Mouse (Mus musculus): ENCODE results near the gene Pskh1. TPM values are rescaled to one million over a fixed set of nuclear protein-coding genes. Genes with fewer than 3 reads are reported as not detected.

The Pskh1 gene
- 5.4 and 8.6 TPM in 2 replicates for total RNA-seq (2015; ENCODE audit: low replicate concordance)
- total RNA-seq (2017; ENCODE audit: low replicate concordance) = 7.1 and 11.7 TPM in 2 replicates

DNA sequence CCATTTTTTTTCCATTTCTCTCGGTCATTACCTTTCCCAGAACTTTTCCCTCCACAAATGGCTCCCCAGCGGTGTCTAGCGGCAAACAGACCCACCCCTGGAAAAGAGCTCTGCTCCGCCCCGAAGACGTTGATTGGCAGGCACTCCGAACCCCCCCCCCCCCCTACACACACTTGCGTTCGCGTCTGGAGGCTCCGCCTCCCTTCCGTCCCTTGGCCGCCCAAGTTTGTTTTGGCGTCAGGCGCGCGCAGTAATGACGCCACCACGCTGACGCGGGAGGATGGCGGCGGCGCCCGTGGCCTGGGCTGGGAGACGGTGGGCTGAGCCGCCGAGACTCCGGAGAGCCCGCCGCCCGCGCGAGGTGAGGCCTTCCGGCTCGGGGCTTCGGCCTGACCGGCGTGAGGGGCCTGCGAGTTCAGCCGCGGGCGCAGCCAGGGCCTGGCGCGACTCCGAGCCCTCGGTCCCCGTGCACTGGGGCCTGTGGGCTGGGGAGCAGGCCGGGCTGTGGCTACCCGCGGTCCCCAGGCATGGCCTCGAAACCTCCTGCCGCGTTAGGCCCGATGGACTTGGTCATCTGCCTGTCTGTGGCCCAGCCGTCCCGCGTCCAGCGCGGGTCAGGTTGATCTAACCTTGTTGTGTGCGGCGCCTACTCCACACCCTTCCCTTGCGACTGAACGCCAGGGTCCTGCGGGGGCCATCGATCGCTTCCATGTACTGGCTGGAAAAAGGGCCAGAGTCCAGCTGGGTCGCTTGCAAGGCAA is at the start of gene Pskh1:
TSS of gene Pskh1 (plus strand) at position 262 of the 761 bp plus-strand sequence.
- peak; percentile 93 for ATAC-seq (replicated peaks; ENCODE audit: low FRiP score, poor library complexity, severe bottlenecking)

DNA sequence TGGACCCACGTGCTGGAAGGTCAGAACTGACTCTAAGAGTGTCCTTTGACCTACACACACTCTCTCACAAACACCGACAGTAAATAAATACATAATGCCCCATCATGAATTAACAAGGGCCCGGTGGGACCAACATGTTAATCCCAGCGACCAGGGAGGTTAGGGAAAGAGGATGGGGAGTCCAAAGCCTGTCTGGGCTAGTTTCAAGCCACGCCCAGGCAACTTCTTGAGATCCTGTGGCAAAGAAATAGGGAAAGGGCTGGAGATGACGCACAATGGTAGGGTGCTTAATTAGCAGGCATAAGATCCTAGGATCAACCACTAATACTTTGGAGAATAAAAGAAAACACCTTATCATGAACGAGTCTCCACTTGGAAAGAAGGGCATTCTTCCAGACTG is 49.6 kb upstream of the Pskh1 start:
- no peak for ATAC-seq (replicated peaks; ENCODE audit: low FRiP score, poor library complexity, severe bottlenecking)

DNA sequence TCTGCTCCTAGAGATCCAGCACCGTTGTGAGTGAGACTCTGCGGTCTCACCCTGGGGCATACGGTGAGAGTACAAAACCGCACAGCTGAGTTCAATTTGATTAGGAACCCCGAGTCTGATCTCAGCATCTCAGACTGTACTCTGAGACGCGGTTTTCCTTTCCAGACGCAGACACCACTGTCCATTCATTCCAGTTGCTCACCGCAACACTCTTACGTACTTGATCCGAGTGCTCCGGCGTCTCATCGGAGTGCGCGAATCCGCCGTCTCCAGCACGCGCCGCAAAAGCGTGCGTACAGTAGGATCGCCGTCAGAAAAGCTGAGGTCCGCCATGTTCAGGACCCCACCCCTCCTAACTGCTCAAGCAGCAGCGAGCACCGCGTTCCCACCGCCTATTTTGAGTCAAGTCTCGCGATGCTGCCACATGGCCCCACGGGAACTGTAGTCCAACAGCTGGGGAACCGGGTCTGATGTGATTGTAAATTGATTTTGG is 48.5 kb upstream of the Pskh1 start:
- ATAC-seq (replicated peaks; ENCODE audit: low FRiP score, poor library complexity, severe bottlenecking) = peak; percentile 79

DNA sequence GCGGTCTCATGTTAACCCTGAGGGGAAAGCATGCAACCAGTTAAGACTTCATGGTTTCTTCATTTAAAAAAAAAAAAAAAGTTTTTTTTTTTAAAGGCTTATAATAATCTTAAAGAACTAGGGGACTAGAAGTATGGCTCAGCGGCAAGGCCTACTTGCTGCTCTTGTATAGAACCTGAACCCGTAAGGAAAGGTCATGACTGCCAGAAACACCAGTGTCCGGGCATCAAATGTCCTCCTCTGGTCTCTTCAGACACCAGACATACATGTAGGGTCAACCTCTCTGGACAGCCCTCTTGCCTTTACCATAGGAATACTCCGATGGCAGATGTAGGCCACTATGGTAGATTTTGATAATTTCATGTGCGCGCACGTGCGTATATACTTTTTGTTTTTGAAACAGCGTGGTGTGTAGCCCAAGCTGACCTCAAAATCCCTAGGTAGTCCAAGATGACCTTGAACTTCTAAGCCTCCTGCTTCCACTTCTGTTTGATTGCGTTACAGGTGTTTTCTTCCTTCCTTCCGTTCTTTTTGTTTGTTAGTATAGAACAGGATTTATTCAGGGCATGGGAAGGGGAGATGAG is 48.0 kb upstream of the Pskh1 start:
- no peak for ATAC-seq (replicated peaks; ENCODE audit: low FRiP score, poor library complexity, severe bottlenecking)

DNA sequence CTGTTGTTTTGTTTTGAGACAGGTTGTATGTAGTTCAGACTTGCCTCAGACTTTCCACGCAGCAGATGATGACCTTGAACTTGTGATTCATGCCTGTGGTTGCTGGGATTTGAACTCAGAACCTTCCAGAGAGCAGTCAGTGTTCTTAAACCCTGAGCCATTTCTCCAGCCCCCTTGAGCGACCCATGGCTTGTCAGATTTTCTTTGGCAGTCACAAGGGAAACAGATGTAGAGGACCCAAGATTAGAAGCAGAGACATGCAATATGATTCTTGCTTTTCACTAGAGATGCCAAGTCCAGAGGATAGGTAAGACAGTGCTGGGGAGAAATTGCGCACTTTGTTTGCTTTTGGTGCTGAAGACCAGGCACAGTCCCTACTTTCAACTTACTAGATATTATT is 47.1 kb upstream of the Pskh1 start, which contains the start of gene Cenpt:
TSS of gene Cenpt (minus strand) at position 101 of the 400 bp plus-strand sequence.
- ATAC-seq (replicated peaks; ENCODE audit: low FRiP score, poor library complexity, severe bottlenecking) = no peak

DNA sequence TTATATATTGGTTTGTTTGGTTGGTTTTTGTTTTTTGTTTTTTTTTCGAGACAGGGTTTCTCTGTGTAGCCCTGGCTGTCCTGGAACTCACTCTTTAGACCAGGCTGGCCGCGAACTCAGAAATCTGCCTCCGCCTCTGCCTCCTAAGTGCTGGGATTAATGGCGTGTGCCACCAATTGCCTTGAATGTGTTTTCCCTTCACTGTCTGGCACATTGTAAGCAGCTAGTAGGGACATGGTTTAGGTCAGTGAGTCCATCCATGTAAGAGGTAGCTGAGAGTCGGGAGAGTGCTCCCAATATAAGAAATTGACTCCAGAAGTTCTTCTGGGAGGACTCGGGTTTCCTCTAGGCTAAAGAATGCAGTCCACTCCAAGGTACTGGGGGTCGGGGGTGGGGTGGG is 45.9 kb upstream of the Pskh1 start:
- no peak for ATAC-seq (replicated peaks; ENCODE audit: low FRiP score, poor library complexity, severe bottlenecking)

DNA sequence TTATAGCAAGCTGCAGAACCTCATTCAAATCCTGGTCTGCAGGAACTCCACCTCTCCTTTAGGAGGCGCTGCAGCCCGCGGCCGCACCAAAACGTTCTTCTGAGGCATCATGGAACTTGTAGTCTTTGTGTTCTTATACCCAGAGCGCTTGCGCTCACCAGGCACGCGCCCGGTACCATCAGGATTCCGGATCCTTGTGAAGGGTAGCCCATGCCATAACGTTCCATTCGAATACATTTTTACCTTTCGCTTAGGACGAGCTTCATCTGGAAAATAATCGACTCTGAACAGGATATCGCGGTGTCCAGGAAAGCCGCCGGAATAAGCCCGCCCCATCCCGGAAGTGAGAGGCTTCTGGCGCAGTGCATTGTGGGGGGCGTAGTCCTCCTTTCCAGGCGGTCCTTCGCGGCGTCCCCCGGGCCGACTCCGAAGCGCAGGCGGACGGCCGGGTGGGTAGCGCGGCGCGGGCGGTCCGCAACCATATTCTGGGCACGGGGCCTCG is 45.5 kb upstream of the Pskh1 start, which contains the start of gene Thap11:
TSS of gene Thap11 (plus strand) at position 418 of the 502 bp plus-strand sequence.
- peak; percentile 73 for ATAC-seq (replicated peaks; ENCODE audit: low FRiP score, poor library complexity, severe bottlenecking)

DNA sequence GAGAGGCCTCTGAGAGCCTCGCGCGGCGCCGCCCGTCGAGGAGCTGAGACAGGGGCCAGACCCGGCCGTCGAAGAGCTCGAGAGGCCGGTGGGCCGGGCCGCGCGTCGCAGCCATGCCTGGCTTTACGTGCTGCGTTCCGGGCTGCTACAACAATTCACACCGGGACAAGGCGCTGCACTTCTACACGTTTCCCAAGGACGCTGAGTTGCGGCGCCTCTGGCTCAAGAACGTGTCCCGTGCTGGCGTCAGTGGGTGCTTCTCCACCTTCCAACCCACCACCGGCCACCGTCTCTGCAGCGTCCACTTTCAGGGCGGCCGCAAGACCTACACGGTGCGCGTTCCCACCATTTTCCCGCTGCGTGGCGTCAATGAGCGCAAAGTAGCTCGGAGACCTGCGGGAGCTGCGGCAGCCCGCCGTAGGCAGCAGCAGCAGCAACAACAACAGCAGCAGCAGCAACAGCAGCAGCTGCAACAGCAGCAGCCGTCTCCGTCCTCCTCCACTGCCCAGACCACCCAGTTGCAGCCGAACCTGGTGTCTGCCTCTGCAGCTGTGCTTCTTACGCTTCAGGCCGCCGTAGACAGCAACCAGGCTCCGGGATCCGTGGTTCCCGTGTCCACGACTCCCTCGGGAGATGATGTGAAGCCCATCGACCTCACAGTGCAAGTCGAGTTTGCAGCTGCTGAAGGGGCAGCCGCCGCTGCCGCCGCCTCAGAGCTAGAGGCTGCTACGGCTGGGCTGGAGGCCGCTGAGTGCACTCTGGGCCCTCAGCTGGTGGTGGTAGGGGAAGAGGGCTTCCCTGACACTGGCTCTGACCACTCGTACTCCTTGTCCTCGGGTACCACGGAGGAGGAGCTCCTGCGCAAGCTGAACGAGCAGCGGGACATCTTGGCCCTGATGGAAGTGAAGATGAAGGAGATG is 44.7 kb upstream of the Pskh1 start:
- peak; percentile 5; the same call in 1 of the 2 replicates for ATAC-seq (replicated peaks; ENCODE audit: low FRiP score, poor library complexity, severe bottlenecking)

DNA sequence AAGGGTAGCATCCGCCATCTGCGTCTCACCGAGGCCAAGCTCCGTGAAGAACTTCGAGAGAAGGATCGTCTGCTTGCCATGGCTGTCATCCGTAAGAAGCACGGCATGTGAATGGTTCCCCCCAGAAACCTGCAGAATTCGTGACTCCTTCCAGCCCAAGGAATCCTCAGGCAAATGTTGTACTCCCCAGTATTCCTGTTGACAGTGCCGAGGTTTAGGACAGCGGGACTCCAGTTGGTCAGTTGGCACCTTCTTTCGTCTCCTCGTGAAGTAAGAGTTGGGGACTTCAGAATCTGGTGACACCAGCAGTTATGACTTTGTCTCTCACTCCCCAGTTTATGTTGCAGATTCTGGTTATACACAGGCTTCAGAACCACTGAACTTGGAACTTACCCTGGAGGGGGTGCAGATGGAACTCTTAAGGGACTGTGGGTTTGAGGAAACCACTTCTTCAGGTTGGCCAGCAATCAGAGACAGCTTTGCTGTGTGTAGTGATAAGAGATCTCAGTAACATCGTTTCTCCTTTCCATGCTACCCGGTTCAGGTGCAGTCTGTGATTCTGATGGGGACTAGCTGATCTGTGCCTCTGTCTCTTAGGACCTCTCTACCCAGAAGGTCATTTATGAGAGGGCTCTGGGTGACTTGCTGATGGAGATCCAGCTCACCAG is 43.9 kb upstream of the Pskh1 start:
- no peak for ATAC-seq (replicated peaks; ENCODE audit: low FRiP score, poor library complexity, severe bottlenecking)

DNA sequence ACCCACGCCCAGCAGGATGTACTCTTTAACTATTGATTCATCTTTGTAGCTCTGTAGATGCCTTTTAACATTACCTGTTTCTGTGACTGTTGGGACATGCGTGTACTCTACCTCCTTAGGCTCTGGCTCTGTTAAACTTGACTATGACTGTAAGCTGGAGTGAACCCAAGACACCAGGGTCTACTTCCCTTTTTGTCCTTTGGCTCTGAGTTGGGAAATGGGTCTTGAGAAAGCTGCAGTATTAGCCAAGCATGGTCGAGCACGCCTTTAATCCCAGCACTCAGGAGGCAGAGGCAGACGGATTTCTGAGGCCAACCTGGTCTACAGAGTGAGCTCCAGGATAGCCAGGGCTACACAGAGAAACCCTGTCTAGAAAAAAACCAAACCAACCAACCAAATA is 41.7 kb upstream of the Pskh1 start:
- ATAC-seq (replicated peaks; ENCODE audit: low FRiP score, poor library complexity, severe bottlenecking) = no peak

DNA sequence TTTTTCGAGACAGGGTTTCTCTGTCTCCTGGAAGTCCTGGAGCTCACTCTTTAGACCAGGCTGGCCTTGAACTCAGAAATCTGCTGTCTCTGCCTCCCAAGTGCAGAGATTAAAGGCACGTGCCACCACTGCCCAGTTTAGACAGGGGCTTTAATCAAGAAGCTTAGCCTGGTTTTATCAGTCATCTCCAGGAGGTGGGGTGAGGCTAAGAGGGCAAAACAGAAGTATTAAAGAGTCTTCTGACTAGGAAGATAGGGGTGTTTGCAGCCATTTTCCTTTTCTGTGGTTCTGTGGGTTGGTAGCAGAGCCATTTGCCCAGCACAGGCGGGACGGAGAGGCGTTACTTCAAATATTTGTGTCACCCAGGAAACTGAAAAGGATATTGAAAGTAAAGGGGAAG is 40.9 kb upstream of the Pskh1 start:
- ATAC-seq (replicated peaks; ENCODE audit: low FRiP score, poor library complexity, severe bottlenecking) = peak; percentile 36

DNA sequence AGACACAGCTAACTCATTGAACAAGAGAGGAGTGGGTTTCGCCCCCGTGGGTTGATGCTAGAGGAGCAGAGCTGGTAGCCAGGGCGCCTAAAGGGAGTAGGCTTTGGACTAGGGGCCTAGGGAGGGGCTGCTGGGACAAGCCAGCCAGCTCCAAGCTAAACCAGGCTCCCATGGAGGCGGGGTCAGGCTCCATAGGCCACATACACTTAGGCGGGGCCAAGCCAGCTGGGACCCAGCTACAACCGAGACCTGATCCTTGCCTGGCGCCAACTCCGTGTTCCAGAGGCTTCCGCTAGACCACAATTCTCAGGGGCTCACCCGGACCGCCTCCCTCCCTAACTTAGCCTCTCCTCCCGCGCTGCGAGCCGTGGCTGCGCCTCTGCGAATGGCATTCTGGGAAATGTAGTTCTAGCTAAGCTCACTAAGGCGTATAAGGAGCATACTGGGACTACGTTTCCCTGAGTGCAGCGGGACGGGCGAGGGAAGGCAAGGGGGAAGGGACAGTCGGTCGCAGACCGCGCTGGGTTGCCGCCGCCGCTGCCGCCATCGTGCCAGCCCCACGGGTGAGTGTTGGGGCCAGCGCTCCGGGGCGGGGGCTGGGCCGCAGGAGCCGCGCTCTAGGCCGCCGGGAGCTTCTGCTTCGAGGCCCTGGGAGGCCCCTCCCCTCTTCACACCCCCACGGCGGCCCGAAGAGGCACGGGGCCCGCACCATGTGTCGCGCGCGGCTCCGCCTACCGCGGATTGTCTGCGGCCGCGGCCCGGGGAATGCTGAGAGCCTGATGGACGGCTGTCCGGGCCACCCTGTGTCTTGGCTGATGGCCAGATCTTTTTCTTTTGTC is 39.9 kb upstream of the Pskh1 start, which contains the start of gene Nutf2:
TSS of gene Nutf2 (plus strand) at position 438 of the 839 bp plus-strand sequence.
- ATAC-seq (replicated peaks; ENCODE audit: low FRiP score, poor library complexity, severe bottlenecking) = peak; percentile 86

DNA sequence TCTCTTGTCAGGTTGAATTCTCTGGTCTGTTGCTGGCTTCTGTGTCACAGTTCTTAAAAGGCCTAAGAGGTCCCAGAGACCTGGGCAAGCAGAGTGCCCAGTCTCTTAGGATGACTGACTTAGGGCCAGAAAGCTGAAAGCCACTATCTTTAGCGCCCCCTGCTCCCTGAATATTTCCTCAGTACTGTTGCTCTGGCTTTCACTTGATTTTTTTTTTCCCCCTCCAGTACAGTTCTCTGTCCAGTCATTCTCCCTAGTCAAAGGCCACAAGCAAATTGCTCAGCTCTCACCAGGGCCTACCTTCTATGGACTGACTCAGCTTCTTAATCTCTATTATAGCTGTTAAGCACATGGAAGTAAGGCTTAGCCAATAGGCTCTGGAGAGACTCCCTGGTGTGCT is 38.3 kb upstream of the Pskh1 start:
- no peak for ATAC-seq (replicated peaks; ENCODE audit: low FRiP score, poor library complexity, severe bottlenecking)

DNA sequence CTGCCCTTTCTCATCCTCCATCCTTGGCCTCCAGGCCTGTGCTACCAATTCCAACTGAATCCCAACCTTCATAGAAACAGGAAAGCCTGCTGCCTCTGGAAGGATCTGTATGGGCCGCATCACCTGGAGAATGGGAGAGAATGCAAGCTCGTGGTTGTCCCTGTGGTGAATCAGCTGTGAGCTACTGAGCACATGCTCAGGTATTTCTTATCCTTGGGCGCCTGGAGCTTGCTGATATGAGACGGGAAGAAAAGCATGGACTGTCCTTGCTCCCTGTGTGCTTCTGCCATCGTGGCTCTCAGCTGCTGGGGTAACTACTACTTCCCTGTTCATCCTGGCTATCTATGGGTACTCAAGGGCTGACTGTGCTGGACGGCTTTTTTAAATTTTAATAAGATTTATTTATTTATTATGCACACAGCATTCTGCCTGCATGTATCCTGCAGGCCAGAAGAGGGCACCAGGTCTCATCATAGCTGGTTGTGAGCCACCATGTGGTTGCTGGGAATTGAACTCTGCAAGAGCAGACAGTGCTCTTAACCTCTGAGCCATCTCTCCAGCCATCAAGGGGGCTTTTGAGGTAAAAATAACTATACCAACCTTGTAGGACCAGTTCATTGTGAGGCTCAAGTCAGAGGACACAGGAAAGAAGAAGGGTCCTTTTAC is 33.7 kb upstream of the Pskh1 start:
- ATAC-seq (replicated peaks; ENCODE audit: low FRiP score, poor library complexity, severe bottlenecking) = peak; percentile 56

DNA sequence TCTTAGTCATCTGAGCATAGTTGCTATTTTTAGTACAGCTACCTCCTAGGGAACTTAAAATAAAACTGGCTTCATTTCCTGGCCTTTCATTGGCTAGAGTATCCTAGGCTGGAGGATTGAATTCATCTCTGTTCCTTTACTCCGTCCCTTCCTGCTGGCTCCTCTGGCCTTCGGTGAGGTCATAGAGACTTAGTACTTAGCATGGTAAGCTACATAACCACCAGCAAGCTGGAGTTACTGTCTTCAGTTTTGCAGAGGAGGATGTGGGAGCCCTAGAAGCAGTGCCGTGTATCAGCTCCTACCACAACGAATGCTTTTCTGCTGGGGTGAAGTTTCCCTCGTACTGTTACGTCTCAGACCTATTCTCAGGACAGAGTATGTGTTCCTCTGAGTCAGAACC is 25.9 kb upstream of the Pskh1 start:
- no peak for ATAC-seq (replicated peaks; ENCODE audit: low FRiP score, poor library complexity, severe bottlenecking)

DNA sequence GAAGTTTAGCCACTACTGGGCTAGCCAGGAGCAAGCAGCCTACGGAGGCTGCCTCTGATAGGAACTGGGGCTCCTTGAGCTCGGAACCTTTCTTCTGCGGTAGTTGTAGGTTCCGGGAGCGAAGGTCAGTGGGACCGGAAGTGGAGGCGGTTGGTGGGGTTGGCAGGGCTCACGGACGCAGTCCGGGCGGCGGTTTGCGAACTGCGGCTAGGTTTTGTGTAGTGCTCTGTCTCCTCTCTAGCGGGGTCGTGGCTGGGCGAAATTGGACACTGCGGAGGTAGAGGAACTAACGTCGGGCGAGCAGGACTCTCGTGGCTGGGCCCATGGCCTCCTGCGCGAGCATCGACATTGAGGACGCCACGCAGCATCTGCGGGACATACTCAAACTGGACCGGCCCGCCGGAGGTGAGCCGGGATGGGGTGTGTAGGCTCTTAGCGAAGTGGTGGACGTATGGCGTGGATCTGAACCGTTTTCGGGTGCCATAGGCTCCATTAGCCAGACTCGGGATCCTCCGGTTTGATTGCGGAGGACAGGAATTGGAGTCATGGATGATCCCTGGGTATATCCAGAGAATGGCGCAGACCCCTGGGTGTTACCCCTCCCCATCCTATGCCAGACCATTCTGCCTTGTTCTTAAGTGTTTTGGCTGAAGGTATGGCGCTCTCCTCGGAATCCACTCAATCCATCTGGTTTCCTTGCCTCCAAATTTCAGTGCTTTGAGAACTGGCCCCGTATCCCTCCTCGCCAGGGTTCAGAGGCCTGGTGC is 19.3 kb upstream of the Pskh1 start, which contains the start of gene Edc4:
TSS of gene Edc4 (plus strand) at position 128 of the 767 bp plus-strand sequence.
- ATAC-seq (replicated peaks; ENCODE audit: low FRiP score, poor library complexity, severe bottlenecking) = peak; percentile 97
